Mouse (Mus musculus) hindbrain, embryonic 11.5 days (tissue): ENCODE measurements around the gene Gm10226. TPM values are rescaled to one million over a fixed set of nuclear protein-coding genes. Genes with fewer than 3 reads are reported as not detected.

Experiments used
- polyA plus RNA-seq: library from polyadenylated mRNA; unstranded; fragments of >200 nt; fragmentation: Nextera tagmentation; extraction: Ambion mirVana; gene quantifications from 2 replicates; pipeline ENCODE4 v1.2.1, GENCODE M21; 2014

Gene Gm10226
- polyA plus RNA-seq, 1 experiment from 2014 or later: 13.5 TPM

Other genes with a start within 250 kb of the Gm10226 start
- 16.4 and 17.0 TPM in 2 replicates for gene Zfp51, start 241.5 kb upstream of the Gm10226 start, polyA plus RNA-seq
- gene Zfp53, start 202.9 kb upstream of the Gm10226 start, polyA plus RNA-seq: 8.6 and 10.5 TPM in 2 replicates
- 2.1 and 2.9 TPM in 2 replicates for gene Zfp52, start 156.3 kb upstream of the Gm10226 start, polyA plus RNA-seq
- gene Zfp948, start 124.9 kb upstream of the Gm10226 start, polyA plus RNA-seq: 19.0 and 21.1 TPM in 2 replicates
- gene Zfp983, start 41.2 kb upstream of the Gm10226 start, polyA plus RNA-seq: 9.6 and 9.9 TPM in 2 replicates
- gene Zfp760, start 15.9 kb downstream of the Gm10226 start, polyA plus RNA-seq: 24.1 and 24.7 TPM in 2 replicates
- gene Zfp229, start 38.9 kb downstream of the Gm10226 start, polyA plus RNA-seq: 8.8 and 10.4 TPM in 2 replicates
- 6.9 and 8.1 TPM in 2 replicates for gene Zfp820, start 153.9 kb downstream of the Gm10226 start, polyA plus RNA-seq
- 8.6 and 10.0 TPM in 2 replicates for gene Zfp995, start 218.1 kb downstream of the Gm10226 start, polyA plus RNA-seq